7 mouse cellular contexts compared by ENCODE assay signal in the genomic region with DNA sequence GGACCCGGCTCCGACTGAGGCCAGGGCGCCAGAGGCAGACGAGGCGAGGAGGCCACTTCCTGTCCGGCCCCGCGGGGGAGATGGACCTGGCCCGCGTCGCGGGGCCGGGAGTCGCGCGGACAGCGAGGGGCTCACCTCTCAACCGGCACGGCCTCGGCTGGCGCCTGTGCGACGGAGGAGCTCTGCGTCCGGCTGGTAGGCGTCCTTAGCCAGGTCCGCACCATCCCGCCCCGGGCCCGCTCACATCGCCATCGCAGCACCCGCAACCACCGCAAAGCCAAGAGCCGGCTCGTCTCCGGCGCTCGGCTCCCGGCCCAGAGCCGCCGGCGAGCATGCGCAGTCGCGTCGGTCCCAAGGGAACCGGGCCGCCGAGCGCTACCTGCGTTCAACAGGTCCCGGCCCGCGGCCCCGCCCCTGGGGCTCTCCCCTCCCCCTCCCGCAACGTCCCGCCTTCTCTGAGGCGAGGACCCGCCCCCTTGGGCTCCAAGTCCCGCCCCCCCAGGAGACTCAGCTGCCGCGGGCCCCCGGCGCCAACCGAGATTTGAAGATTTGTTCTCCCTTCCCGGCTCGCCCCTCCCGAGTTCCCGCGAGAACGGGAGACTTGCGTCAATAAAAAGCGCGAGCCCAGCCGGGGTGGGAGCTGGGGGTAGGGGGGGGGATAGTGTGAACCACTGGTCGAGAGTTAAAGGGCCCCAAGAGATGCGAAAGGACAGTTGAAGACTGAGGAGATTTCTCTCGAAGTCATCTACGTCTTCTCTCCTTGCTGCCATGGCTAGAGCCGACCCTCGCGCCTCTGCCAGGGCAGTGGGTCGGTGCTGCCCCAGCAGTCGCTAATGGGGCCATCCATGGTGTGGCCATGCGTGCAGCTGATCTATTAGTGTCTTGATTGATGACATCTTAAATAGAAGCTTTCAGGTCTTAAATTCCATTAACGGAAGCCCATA. TPM values are rescaled to one million over a fixed set of nuclear protein-coding genes. Genes with fewer than 3 reads are reported as not detected.
DNase-seq lines count a peak whose midpoint lies in the region; ATAC-seq and TF ChIP-seq lines count a peak whose summit lies in the region.

TSS of gene Fam135a (minus strand) at position 416 of the 944 bp plus-strand sequence.

- TF ChIP-seq POLR2A in bone marrow, adult 2 months (IDR thresholded peaks at IDR 0.05; ENCODE audit: borderline replicate concordance, control insufficient read depth, low read depth, low read length) = no peak
- no peak for TF ChIP-seq POLR2A in spleen, adult 2 months (IDR thresholded peaks at IDR 0.05; ENCODE audit: low read depth, low read length)

- ATAC-seq in embryonic facial prominence, embryonic 14.5 days (ENCODE audit: low read depth) = peak; percentile 92
- peak; percentile 94 for ATAC-seq in limb, embryonic 13.5 days (ENCODE audit: low FRiP score, low read depth)
- peak; percentile 94 for ATAC-seq in midbrain, embryonic 15.5 days (replicated peaks)

- H3K27ac ChIP-seq in bone marrow, adult 2 months (ENCODE audit: control insufficient read depth, insufficient read depth, low read depth, low read length, poor library complexity) = peak within 1 kb of the TSS; percentile 26; the same call in 1 of the 2 replicates
- peak within 1 kb of the TSS; percentile 80 for H3K27ac ChIP-seq in embryonic facial prominence, embryonic 14.5 days (replicated peaks; ENCODE audit: low read depth, low read length)
- peak within 1 kb of the TSS; percentile 76 for H3K27ac ChIP-seq in limb, embryonic 13.5 days
- peak within 1 kb of the TSS; percentile 85 for H3K27ac ChIP-seq in midbrain, embryonic 15.5 days
- H3K27ac ChIP-seq in spleen, adult 2 months (ENCODE audit: insufficient read depth, low read length) = no peak within 1 kb of the TSS

- no peaks in the 10 kb centered on the region for H3K27me3 ChIP-seq in embryonic facial prominence, embryonic 14.5 days (replicated peaks; ENCODE audit: control insufficient read depth, insufficient read depth, low read length)
- no peaks in the 10 kb centered on the region for H3K27me3 ChIP-seq in limb, embryonic 13.5 days
- H3K27me3 ChIP-seq in midbrain, embryonic 15.5 days (replicated peaks) = no peaks in the 10 kb centered on the region
- H3K27me3 ChIP-seq in spleen, adult 2 months (ENCODE audit: control insufficient read depth, insufficient read depth, low read length) = peaks cover 17% of the 10 kb centered on the region

- H3K36me3 ChIP-seq in embryonic facial prominence, embryonic 14.5 days (ENCODE audit: control insufficient read depth, insufficient read depth, low read length) = no peaks in the 10 kb centered on the region
- H3K36me3 ChIP-seq in limb, embryonic 13.5 days = no peaks in the 10 kb centered on the region
- no peaks in the 10 kb centered on the region for H3K36me3 ChIP-seq in midbrain, embryonic 15.5 days (replicated peaks)
- H3K36me3 ChIP-seq in spleen, adult 2 months (ENCODE audit: control insufficient read depth, insufficient read depth, low read length) = no peaks in the 10 kb centered on the region

- TF ChIP-seq CTCF in bone marrow, adult 2 months (IDR thresholded peaks at IDR 0.05; ENCODE audit: control insufficient read depth, insufficient read depth, low read length) = no peak
- no peak for TF ChIP-seq CTCF in spleen, adult 2 months (IDR thresholded peaks at IDR 0.05; ENCODE audit: extremely low read depth, insufficient read depth, insufficient read length, insufficient replicate concordance)

- peak; percentile 98 for DNase-seq in embryonic facial prominence, embryonic 14.5 days (ENCODE audit: low spot score)
- peak; percentile 90 to 91 for DNase-seq in heart, adult 9 months (ENCODE audit: low spot score in 2 of 2)
- peak; percentile 94 for DNase-seq in kidney, adult 9 months
- peak; percentile 11 to 48 for DNase-seq in spleen, adult 2 months (ENCODE audit: low read depth in 1 of 2, low spot score in 2 of 2)

- peak within 1 kb of the TSS; percentile 38 for H3K4me3 ChIP-seq in bone marrow, adult 2 months (replicated peaks; ENCODE audit: control insufficient read depth, low read depth, low read length)
- peak within 1 kb of the TSS; percentile 89 for H3K4me3 ChIP-seq in embryonic facial prominence, embryonic 14.5 days (ENCODE audit: low read depth, low read length)
- H3K4me3 ChIP-seq in limb, embryonic 13.5 days = peak within 1 kb of the TSS; percentile 89
- H3K4me3 ChIP-seq in midbrain, embryonic 15.5 days = peak within 1 kb of the TSS; percentile 97
- H3K4me3 ChIP-seq in spleen, adult 2 months (ENCODE audit: extremely low read depth, insufficient read depth, insufficient read length) = peak within 1 kb of the TSS; percentile 51

- no peaks in the 10 kb centered on the region for H3K9me3 ChIP-seq in embryonic facial prominence, embryonic 14.5 days (ENCODE audit: control insufficient read depth, low read length)
- no peaks in the 10 kb centered on the region for H3K9me3 ChIP-seq in limb, embryonic 13.5 days
- H3K9me3 ChIP-seq in midbrain, embryonic 15.5 days = no peaks in the 10 kb centered on the region

- peak within 1 kb of the TSS; percentile 94 for H3K9ac ChIP-seq in embryonic facial prominence, embryonic 14.5 days (ENCODE audit: low read depth, low read length)
- peak within 1 kb of the TSS; percentile 95 for H3K9ac ChIP-seq in limb, embryonic 13.5 days
- H3K9ac ChIP-seq in midbrain, embryonic 15.5 days = peak within 1 kb of the TSS; percentile 95

- H3K4me2 ChIP-seq in embryonic facial prominence, embryonic 14.5 days (ENCODE audit: low read depth, low read length) = peak within 1 kb of the TSS; percentile 59
- peak within 1 kb of the TSS; percentile 70 for H3K4me2 ChIP-seq in limb, embryonic 13.5 days (replicated peaks)
- peak within 1 kb of the TSS; percentile 59 for H3K4me2 ChIP-seq in midbrain, embryonic 15.5 days

- WGBS in bone marrow, adult 2 months = 2% methylated on average over 84 of the region's 88 CpGs
- WGBS in embryonic facial prominence, embryonic 14.5 days = under 1% methylated on average over 25 of the region's 88 CpGs
- under 1% methylated on average over 85 of the region's 88 CpGs for WGBS in limb, embryonic 13.5 days
- under 1% methylated on average over 77 of the region's 88 CpGs for WGBS in midbrain, embryonic 15.5 days
- 2% methylated on average over 86 of the region's 88 CpGs for WGBS in spleen, adult 2 months

- no peaks in the 10 kb centered on the region; the same call in 1 of the 2 replicates for H3K4me1 ChIP-seq in bone marrow, adult 2 months (ENCODE audit: control insufficient read depth, insufficient read depth, low read length)
- H3K4me1 ChIP-seq in embryonic facial prominence, embryonic 14.5 days (ENCODE audit: control insufficient read depth, insufficient read depth, low read length) = peaks cover 15% of the 10 kb centered on the region
- H3K4me1 ChIP-seq in limb, embryonic 13.5 days = peaks cover 10% of the 10 kb centered on the region
- peaks cover 20% of the 10 kb centered on the region for H3K4me1 ChIP-seq in midbrain, embryonic 15.5 days
- peaks cover 6% of the 10 kb centered on the region for H3K4me1 ChIP-seq in spleen, adult 2 months (ENCODE audit: control insufficient read depth, insufficient read depth, insufficient read length)

RNA-seq across cellular contexts. Expression of gene Fam135a, which starts in this region (rescaled TPM):
- polyA plus RNA-seq in bone marrow, adult 2 months (2011; ENCODE audit: insufficient read depth, insufficient read length, low replicate concordance, missing spikeins) = 0.72 and 2.2 TPM in 2 replicates
- polyA plus RNA-seq in embryonic facial prominence, embryonic 14.5 days (2014; fragmentation: Nextera tagmentation; extraction: Ambion mirVana) = 25.5 and 27.8 TPM in 2 replicates
- 44.3 and 45.0 TPM in 2 replicates for polyA plus RNA-seq in limb, embryonic 13.5 days (2015; fragmentation: Nextera tagmentation; extraction: Ambion mirVana)
- polyA plus RNA-seq in midbrain, embryonic 15.5 days (2015; fragmentation: Nextera tagmentation; extraction: Ambion mirVana) = 23.9 and 27.7 TPM in 2 replicates
- polyA plus RNA-seq in spleen, adult 2 months (2012; rRNA removed) = 0.89 and 0.95 TPM in 2 replicates

Comparison
In these comparisons a context has a peak if more than half of its experiments do, and no peak if none do; other contexts are left out.
1. Peak in DNase-seq and H3K4me3 ChIP-seq in spleen, adult 2 months; RNA of the gene not detected or under 1 TPM.
2. H3K4me3 ChIP-seq: peak in every context shown above with its lines; median percentile 97 in midbrain, embryonic 15.5 days; 89 in embryonic facial prominence, embryonic 14.5 days; 89 in limb, embryonic 13.5 days; 51 in spleen, adult 2 months; 38 in bone marrow, adult 2 months.
3. DNase-seq: peak in every context shown above with its lines; median percentile 98 in embryonic facial prominence, embryonic 14.5 days; 94 in kidney, adult 9 months; 90 in heart, adult 9 months; 30 in spleen, adult 2 months.